Mouse (Mus musculus): ENCODE results near the gene Gpc6.

GRCm38 (mm10) chr14:117146665-117147064 lies 221.6 kb downstream of the Gpc6 start:
- TF ChIP-seq CTCF (IDR thresholded peaks at IDR 0.05; ENCODE audit: low read depth), result no peak
- TF ChIP-seq EP300 (optimal IDR thresholded peaks at IDR 0.05), result no peak

Measured in stomach, postnatal 0 days (tissue).